Mouse (Mus musculus) myocyte (in vitro differentiated cells): ENCODE results near the gene Rnf114.

ENCODE experiments used
- CEBPB ChIP-seq: IDR thresholded peaks from 2 replicates; pipeline ENCODE4 v1.6.1; 2011; ENCODE audit warnings: mild to moderate bottlenecking, moderate library complexity; ENCODE audit not compliant: poor library complexity, insufficient read depth, severe bottlenecking
- E2F4 ChIP-seq: IDR thresholded peaks from one replicate; pipeline ENCODE4 v1.6.1; 2011; ENCODE audit warnings: mild to moderate bottlenecking, control low read depth, moderate library complexity; ENCODE audit not compliant: insufficient read depth
- MAX ChIP-seq: IDR thresholded peaks from one replicate; pipeline ENCODE4 v1.6.1; 2011; ENCODE audit warnings: low read depth, mild to moderate bottlenecking, control low read depth
- MYOD1 ChIP-seq, 3 experiments: IDR thresholded peaks; one replicate each; pipeline ENCODE4 v1.6.1; 2011; ENCODE audit warnings: control low read depth in 2 of 3, low read depth in 2 of 3, mild to moderate bottlenecking in 2 of 3, moderate library complexity in 1 of 3; ENCODE audit not compliant: insufficient read length in 2 of 3, control insufficient read depth in 1 of 3
- MYOG ChIP-seq, 3 experiments: IDR thresholded peaks; one replicate each; pipeline ENCODE4 v1.6.1; 2011; ENCODE audit warnings: control low read depth in 2 of 3, low read depth in 2 of 3, mild to moderate bottlenecking in 2 of 3; ENCODE audit not compliant: insufficient read length in 2 of 3, control insufficient read depth in 1 of 3, insufficient read depth in 1 of 3
- POLR2A ChIP-seq: IDR thresholded peaks from one replicate; pipeline ENCODE4 v1.6.1; 2011; ENCODE audit warnings: low read depth, mild to moderate bottlenecking, control low read depth, moderate library complexity; ENCODE audit not compliant: insufficient read length
- POLR2AphosphoS2 ChIP-seq: IDR thresholded peaks from one replicate; pipeline ENCODE4 v1.6.1; 2011; ENCODE audit warnings: low read depth, control low read depth; ENCODE audit not compliant: insufficient read length
- REST ChIP-seq: IDR thresholded peaks from one replicate; pipeline ENCODE4 v1.6.1; 2011; ENCODE audit warnings: mild to moderate bottlenecking, control low read depth, moderate library complexity; ENCODE audit not compliant: insufficient read depth, insufficient read length
- SRF ChIP-seq: IDR thresholded peaks from one replicate; pipeline ENCODE4 v1.6.1; 2011; ENCODE audit warnings: low read depth; ENCODE audit not compliant: control insufficient read depth, insufficient read length
- TCF12 ChIP-seq: IDR thresholded peaks from one replicate; pipeline ENCODE4 v1.6.1; 2011; ENCODE audit warnings: mild to moderate bottlenecking, control low read depth; ENCODE audit not compliant: poor library complexity, insufficient read depth, severe bottlenecking
- TCF3 ChIP-seq: IDR thresholded peaks from one replicate; pipeline ENCODE4 v1.6.1; 2011; ENCODE audit warnings: low read depth, control low read depth; ENCODE audit not compliant: insufficient read length
- USF1 ChIP-seq: IDR thresholded peaks from one replicate; pipeline ENCODE4 v1.6.1; 2011; ENCODE audit warnings: low read depth, mild to moderate bottlenecking, control low read depth, moderate library complexity

GRCm38 (mm10) chr2:167450647-167451046, 41.8 kb upstream of the Rnf114 start:
- TF ChIP-seq POLR2A: no peak
- TF ChIP-seq E2F4: no peak
- no peak for TF ChIP-seq POLR2AphosphoS2
- TF ChIP-seq MYOG (IDR thresholded peaks at IDR 0.05; ENCODE audit: control insufficient read depth in 1 of 3, insufficient read depth in 1 of 3, insufficient read length in 2 of 3, low read depth in 2 of 3): no peak
- no peak for TF ChIP-seq MAX
- no peak for TF ChIP-seq MYOD1 (IDR thresholded peaks at IDR 0.05; ENCODE audit: control insufficient read depth in 1 of 3, insufficient read length in 2 of 3, low read depth in 2 of 3)
- TF ChIP-seq CEBPB: no peak
- no peak for TF ChIP-seq TCF3
- no peak for TF ChIP-seq SRF
- TF ChIP-seq USF1: no peak
- no peak for TF ChIP-seq TCF12
- TF ChIP-seq REST: no peak
